Mouse (Mus musculus) lung, embryonic 16.5 days (tissue): ENCODE measurements around the gene Wnt8b. TPM values are rescaled to one million over a fixed set of nuclear protein-coding genes. Genes with fewer than 3 reads are reported as not detected.

Source experiments
- ATAC-seq: fragments of 200-750 bp; cut with Nextera tagmentation; 2 replicates; pipeline ENCODE4 v1.8.0; 2017; ENCODE audit warnings: low read depth, mild to moderate bottlenecking, moderate library complexity
- H3K27ac ChIP-seq: fragments of 300-500 bp; sonication (generic); 2 replicates; pipeline ENCODE4 v1.5.1; 2014; ENCODE audit warnings: mild to moderate bottlenecking, control low read depth, low read length
- H3K27me3 ChIP-seq: fragments of 300-500 bp; sonication (generic); 2 replicates; pipeline ENCODE4 v1.6.1; 2014; ENCODE audit warnings: low read depth, low read length, mixed read lengths; ENCODE audit not compliant: control insufficient read depth, insufficient read depth
- H3K36me3 ChIP-seq: fragments of 300-500 bp; sonication (generic); 2 replicates; pipeline ENCODE4 v1.6.1; 2014; ENCODE audit warnings: low read length; ENCODE audit not compliant: control insufficient read depth, insufficient read depth
- H3K4me1 ChIP-seq: fragments of 300-500 bp; sonication (generic); replicated peaks from 2 replicates; pipeline ENCODE4 v1.6.1; 2014; ENCODE audit warnings: low read length, mixed read lengths; ENCODE audit not compliant: control insufficient read depth, insufficient read depth
- H3K4me2 ChIP-seq: fragments of 300-500 bp; sonication (generic); 2 replicates; pipeline ENCODE4 v1.6.1; 2014; ENCODE audit warnings: low read depth, low read length, control low read depth
- H3K4me3 ChIP-seq: fragments of 300-500 bp; sonication (generic); 2 replicates; pipeline ENCODE4 v1.5.1; 2014; ENCODE audit warnings: mild to moderate bottlenecking, low read length, control low read depth
- H3K9ac ChIP-seq: fragments of 300-500 bp; sonication (generic); 2 replicates; pipeline ENCODE4 v1.6.1; 2014; ENCODE audit warnings: low read length, control low read depth
- H3K9me3 ChIP-seq: fragments of 300-500 bp; sonication (generic); 2 replicates; pipeline ENCODE4 v1.6.1; 2016; ENCODE audit warnings: low read length; ENCODE audit not compliant: control insufficient read depth
- WGBS: fragments of 180-500 bp; shearing (Covaris S2); extraction: QIAGEN DNeasy Blood & Tissue Kit; methylation state at CpG from one replicate; pipeline ENCODE4 v1.1.7; 2014; 5-methylcytosine and 5-hydroxymethylcytosine counted together
- polyA plus RNA-seq: library from polyadenylated mRNA; unstranded; fragments of >200 nt; fragmentation: Nextera tagmentation; extraction: Ambion mirVana; gene quantifications from 2 replicates; pipeline ENCODE4 v1.2.1, GENCODE M21; 2015

Gene Wnt8b
- polyA plus RNA-seq, 1 experiment from 2014 or later = not detected

DNA sequence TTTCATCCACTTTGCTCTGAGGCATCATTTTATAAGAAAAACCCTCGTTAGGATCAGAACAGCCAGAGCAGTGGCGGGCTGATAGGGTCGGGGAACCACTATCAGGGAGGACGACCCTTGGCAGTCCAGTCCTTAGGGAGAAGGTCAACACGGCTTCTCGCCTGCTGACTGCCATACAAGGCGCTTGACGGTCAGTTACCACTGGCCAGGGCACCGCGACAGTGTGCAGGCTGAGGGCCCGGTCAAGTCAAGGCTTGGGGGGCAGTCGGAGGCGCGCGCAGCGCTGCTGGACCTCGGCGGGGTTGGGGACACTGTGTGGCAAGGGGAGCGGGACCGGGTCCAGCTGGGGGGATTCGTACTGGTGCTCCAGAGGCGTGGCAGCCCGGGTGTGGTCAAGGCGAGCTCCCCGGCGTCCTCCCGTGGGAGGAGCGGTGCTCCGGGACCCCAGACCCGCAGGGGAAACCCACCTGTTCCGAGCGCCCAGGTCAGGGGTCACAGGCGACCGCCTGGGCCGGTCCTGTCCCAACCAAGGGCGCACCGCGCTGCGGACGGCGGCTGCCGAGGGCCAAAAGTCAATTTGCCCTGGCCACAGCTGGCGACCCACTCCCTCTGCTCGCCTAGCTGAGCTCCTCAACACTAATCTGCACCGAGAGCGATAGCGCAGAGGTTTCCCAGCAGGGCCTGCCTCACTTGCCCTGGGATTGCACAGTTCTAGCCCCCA is 52.2 kb downstream of the Wnt8b start, which contains the start of gene Sec31b:
Sec31b (minus strand) TSS at position 544 of the 721 bp plus-strand sequence.
- H3K9ac ChIP-seq = peak within 1 kb of the TSS; percentile 69
- H3K4me3 ChIP-seq = peak within 1 kb of the TSS; percentile 59
- ATAC-seq = peak; percentile 65; the same call in 1 of the 2 replicates
- peaks cover 4% of the 10 kb centered on the region for H3K9me3 ChIP-seq
- H3K36me3 ChIP-seq = peaks cover 23% of the 10 kb centered on the region
- H3K27ac ChIP-seq = no peak within 1 kb of the TSS
- 0 out of 2 replicates have a peak, but pooled peaks cover 5% of the 10 kb centered on the region for H3K4me1 ChIP-seq
- H3K4me2 ChIP-seq = peak within 1 kb of the TSS; percentile 91
- no peaks in the 10 kb centered on the region; the same call in 1 of the 2 replicates for H3K27me3 ChIP-seq
- 1% methylated on average over 47 of the region's 47 CpGs for WGBS

DNA sequence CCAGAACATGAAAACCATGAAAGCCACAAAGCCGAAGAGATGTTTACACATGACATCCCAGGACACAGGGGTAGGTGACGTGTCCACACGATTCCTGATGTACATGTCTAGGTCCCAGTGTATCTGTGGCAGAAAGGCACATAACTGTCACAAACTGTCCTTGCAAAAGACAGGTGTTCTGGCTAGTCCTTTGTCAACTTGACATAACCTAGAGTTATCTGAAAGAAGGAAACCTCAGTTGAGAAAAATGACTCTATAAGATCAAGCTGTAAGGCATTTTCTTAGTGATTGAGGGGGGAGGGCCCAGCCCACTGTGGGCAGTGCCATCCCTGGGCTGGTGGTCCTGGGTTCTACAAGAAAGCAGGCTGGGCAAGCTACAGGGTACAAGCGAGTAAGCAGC is 59.5 kb downstream of the Wnt8b start, which contains the start of gene Gm20538:
Gm20538 (minus strand) TSS at position 101 of the 400 bp plus-strand sequence.
- Histone ChIP-seq H3K4me3 (no peak within 1 kb of the TSS), H3K36me3 (peaks cover 39% of the 10 kb centered on the region), H3K4me2 (no peak within 1 kb of the TSS), H3K27me3 (no peaks in the 10 kb centered on the region), H3K9ac (no peak within 1 kb of the TSS), H3K9me3 (no peaks in the 10 kb centered on the region), H3K27ac (no peak within 1 kb of the TSS), H3K4me1 (peaks cover 6% of the 10 kb centered on the region)
- no peak for ATAC-seq
- 92% methylated on average over 4 of the region's 4 CpGs for WGBS

DNA sequence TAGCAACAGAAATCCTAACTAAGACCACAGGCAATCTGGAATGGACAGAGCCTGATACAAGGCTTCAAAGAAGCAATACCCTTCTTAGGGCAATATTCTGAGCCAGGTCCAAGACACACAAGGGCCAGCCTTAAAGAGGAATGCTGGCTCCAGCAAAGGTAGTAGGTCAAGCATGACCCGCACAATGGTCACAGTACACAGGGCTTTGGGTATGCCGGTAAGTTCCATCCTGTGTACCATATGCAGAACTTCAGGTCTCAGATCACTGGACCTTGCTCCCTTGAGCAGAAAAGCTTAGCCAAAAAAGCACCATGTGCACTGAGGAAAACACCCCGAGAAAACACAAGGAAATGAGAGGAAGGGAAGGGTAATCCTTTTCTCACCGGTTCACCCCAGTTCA is 60.0 kb downstream of the Wnt8b start:
- Histone ChIP-seq H3K27ac (no peak overlapping the region), H3K36me3 (peaks cover 36% of the 10 kb centered on the region), H3K27me3 (no peaks in the 10 kb centered on the region; the same call in 1 of the 2 replicates), H3K4me1 (peaks cover 6% of the 10 kb centered on the region), H3K9ac (no peak overlapping the region), H3K9me3 (no peaks in the 10 kb centered on the region), H3K4me2 (no peak overlapping the region), H3K4me3 (no peak overlapping the region)
- no peak for ATAC-seq
- 98% methylated on average over 4 of the region's 4 CpGs for WGBS

DNA sequence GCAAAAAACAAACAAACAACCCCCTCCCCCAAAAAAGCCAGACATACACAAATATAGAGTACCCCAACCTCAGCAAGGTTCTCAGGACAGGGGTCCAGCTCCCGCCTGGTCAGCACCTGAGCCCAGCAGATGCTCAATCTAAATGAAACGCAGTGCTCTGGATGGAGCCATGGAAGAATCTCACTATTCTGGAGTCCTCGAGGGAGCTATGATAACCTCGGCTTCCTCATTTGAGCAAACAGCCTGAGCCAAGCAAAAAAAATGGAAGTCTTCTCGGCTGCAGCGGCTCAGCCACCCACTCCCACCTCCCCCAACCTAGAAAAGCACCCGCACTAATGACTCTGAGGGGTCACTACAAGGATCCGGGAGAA is 61.2 kb downstream of the Wnt8b start:
- no peaks in the 10 kb centered on the region for H3K9me3 ChIP-seq
- WGBS = under 1% methylated on average over 8 of the region's 8 CpGs
- no peaks in the 10 kb centered on the region; the same call in 1 of the 2 replicates for H3K27me3 ChIP-seq
- H3K9ac ChIP-seq = peak overlapping the region; percentile 93
- peaks cover 6% of the 10 kb centered on the region for H3K4me1 ChIP-seq
- H3K36me3 ChIP-seq = peaks cover 25% of the 10 kb centered on the region
- H3K4me3 ChIP-seq = peak overlapping the region; percentile 91
- peak overlapping the region; percentile 47; the same call in 1 of the 2 replicates for H3K27ac ChIP-seq
- no peak; the same call in 1 of the 2 replicates for ATAC-seq
- H3K4me2 ChIP-seq = peak overlapping the region; percentile 95

DNA sequence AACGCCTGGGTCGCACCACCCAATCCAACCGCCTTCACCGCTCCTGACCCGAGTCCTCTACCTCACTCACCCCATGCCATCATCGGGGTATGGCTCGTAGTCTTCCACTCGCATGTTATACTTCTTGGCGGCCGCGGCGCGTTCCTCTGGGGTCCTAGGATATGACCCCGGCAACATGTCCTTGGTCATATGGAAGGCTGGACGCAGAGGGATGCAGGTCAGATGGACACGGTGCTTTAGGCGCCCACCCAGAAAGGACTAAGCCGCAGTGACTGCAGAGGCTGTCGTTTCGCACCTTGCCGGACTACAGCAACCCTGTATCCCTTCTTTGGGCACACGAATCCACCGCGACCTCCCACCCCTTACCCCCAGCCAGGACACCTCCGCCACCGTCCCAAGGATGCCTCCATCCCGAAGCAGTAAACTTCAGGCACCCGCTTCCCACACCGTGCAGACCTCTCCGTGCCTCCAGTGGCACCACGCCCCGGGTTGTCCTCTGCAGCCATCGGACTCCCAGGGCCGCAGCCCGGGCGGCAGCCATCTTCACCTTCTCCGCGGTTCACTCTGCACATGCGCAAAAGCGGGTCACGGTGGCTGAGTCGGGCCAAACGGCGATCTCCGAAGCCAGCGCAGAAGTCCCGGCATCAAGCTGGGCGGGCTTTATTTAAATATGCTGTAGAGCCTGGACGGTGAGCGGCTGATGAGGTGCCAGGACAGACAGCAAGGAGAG is 61.8 kb downstream of the Wnt8b start, which contains the start of gene Ndufb8:
Ndufb8 (minus strand) TSS at position 580 of the 730 bp plus-strand sequence.
- under 1% methylated on average over 50 of the region's 50 CpGs for WGBS
- peak; percentile 95 for ATAC-seq
- peak within 1 kb of the TSS; percentile 93 for H3K9ac ChIP-seq
- peaks cover 6% of the 10 kb centered on the region for H3K4me1 ChIP-seq
- H3K4me3 ChIP-seq = peak within 1 kb of the TSS; percentile 91
- peaks cover 20% of the 10 kb centered on the region for H3K36me3 ChIP-seq
- peak within 1 kb of the TSS; percentile 95 for H3K4me2 ChIP-seq
- H3K27me3 ChIP-seq = no peaks in the 10 kb centered on the region; the same call in 1 of the 2 replicates
- H3K9me3 ChIP-seq = no peaks in the 10 kb centered on the region
- peak within 1 kb of the TSS; percentile 47; the same call in 1 of the 2 replicates for H3K27ac ChIP-seq

DNA sequence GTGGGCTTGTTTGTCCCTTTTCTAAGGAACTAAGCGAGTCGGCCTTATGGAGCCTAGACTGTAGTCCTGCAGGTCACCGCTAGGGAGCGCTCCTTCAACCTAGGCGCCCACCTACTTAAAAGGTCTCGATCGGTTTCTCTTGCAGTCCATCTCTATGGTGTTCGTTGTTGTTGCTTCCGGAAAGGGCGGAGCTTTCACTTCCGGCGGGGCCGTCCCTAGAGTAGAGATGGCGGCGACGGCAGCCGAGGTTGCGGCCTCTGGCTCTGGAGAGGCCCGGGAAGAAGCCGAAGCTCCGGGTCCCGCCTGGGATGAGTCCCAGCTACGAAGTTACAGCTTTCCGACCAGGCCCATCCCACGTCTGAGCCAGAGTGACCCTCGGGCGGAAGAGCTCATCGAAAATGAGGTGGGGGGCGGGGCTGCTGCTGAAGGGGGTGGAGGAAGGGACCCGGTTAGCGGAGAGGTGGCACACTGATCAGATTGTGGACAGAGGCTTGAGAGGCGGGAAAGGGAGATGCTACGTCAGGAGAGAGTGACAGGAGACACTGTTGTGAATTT is 69.5 kb downstream of the Wnt8b start, which contains the start of gene Hif1an:
Hif1an (plus strand) TSS at position 199 of the 555 bp plus-strand sequence.
- peaks cover 23% of the 10 kb centered on the region for H3K36me3 ChIP-seq
- peak within 1 kb of the TSS; percentile 78 for H3K9ac ChIP-seq
- peak within 1 kb of the TSS; percentile 73 for H3K4me3 ChIP-seq
- H3K4me2 ChIP-seq = peak within 1 kb of the TSS; percentile 91
- no peaks in the 10 kb centered on the region; the same call in 1 of the 2 replicates for H3K27me3 ChIP-seq
- H3K27ac ChIP-seq = peak within 1 kb of the TSS; percentile 69
- ATAC-seq = peak; percentile 99
- WGBS = under 1% methylated on average over 33 of the region's 33 CpGs
- peaks cover 10% of the 10 kb centered on the region for H3K4me1 ChIP-seq
- H3K9me3 ChIP-seq = no peaks in the 10 kb centered on the region

Other genes starting within 250 kb of the Wnt8b start
- gene Scd2, start 199.8 kb upstream of the Wnt8b start, polyA plus RNA-seq = 225 and 232 TPM in 2 replicates
- gene Scd4, start 160.4 kb upstream of the Wnt8b start, polyA plus RNA-seq = 0.40 and 0.49 TPM in 2 replicates
- 2.3 and 2.7 TPM in 2 replicates for gene Scd1, start 85.6 kb upstream of the Wnt8b start, polyA plus RNA-seq
- 0.64 and 0.84 TPM in 2 replicates for gene Sec31b, start 52.4 kb downstream of the Wnt8b start, polyA plus RNA-seq
- gene Gm20538, start 59.4 kb downstream of the Wnt8b start, polyA plus RNA-seq = 1.6 TPM in 1 of 2 replicates, not detected in the other
- 480 and 515 TPM in 2 replicates for gene Ndufb8, start 62.0 kb downstream of the Wnt8b start, polyA plus RNA-seq
- 29.4 and 31.1 TPM in 2 replicates for gene Hif1an, start 69.4 kb downstream of the Wnt8b start, polyA plus RNA-seq